Mouse (Mus musculus): Measurements from ENCODE around the gene Scg3. TPM values are rescaled to one million over a fixed set of nuclear protein-coding genes. Genes with fewer than 3 reads are reported as not detected.
A peak's percentile ranks its signal among the peaks of the same experiment; 100 is the strongest.

Scg3 gene
- total RNA-seq, 2 experiments from 2014 or later: 270 to 283 TPM

- DNase-seq (ENCODE audit: low spot score in 2 of 2): no peak
- Histone ChIP-seq H3K4me3 (no peak overlapping the region), H3K27ac (no peak overlapping the region)
- no peak for TF ChIP-seq CTCF (conservative IDR thresholded peaks at IDR 0.05)
Measured at GRCm38 (mm10) chr9:75618836-75619400, 64.9 kb downstream of the Scg3 start.

GRCm38 (mm10) chr9:75616560-75616959 lies 67.3 kb downstream of the Scg3 start:
- no peak for DNase-seq (ENCODE audit: low spot score in 2 of 2)
- H3K27ac ChIP-seq: no peak overlapping the region
- no peak for TF ChIP-seq CTCF (conservative IDR thresholded peaks at IDR 0.05)
- no peak overlapping the region for H3K4me3 ChIP-seq

DNA sequence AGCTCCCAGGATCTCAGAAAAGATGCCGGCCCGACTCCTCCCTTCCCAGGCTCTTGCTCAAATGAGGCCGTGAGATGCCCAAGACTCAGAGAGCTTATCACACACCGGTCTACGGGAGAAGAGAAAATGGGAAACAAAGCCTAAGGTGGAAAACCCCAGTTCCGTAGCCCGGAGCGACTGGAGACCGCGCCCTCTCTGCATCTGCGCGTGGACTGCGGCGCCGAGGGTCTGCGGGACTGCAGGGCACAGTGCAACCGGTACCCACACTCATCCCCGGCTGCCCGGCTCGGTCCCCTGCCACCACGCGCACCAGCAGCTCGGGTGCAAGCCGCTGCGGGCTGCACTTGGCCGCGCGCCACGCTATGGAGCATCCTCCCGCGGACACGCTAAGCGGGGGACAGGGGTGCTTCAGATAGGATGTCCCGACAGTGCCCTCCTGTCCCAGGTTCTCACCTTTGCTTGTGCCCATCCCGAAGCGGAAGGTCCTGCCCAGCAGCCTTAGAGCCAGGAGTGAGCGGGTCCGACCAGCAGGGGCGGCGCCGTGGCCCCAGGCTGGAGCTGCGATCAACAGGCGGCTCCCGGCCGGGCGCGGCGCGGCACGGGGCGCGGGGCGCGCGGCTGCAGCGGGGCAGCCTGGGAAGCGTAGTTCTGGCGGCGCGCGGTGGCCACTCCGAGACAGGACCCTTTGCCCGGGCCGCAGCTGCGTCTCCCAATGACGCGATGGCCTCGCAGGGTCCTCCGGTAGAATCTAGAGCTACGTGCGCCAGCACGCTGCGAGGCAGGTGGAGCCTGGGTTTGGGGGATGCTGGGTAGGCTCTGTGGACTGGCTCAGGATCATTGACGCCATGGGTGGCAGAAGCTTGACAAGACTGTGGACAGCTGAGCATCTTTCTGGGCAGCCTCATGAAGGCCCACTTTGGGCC lies 73.0 kb downstream of the Scg3 start, which contains the start of gene Tmod2:
TSS of gene Tmod2 (minus strand) at position 755 of the 923 bp plus-strand sequence.
- TF ChIP-seq CTCF (conservative IDR thresholded peaks at IDR 0.05): peak; percentile 48
- peak within 1 kb of the TSS; percentile 97 for H3K27ac ChIP-seq
- peak within 1 kb of the TSS; percentile 68 for H3K4me3 ChIP-seq
- peak; percentile 72 to 75 for DNase-seq (ENCODE audit: low spot score in 2 of 2)

DNA sequence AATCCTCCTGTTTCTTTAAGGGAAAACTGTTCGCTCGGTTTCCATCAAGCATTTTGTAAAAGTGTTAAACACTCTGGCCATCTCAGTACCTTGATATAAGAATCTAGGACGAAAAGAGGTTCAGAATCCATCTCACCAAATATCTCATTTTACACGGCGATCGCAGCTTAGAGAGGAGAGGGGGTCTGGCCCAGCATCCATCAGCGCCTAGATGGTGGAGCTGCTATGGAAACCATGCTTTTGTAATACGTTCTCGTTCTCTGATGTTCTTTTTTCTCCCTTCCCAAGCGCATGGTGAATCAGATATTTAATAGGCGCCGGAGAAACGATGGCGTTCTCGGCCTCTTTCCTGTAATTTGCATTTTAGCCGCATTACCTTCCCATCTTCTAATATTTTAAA lies 73.9 kb downstream of the Scg3 start:
- DNase-seq (ENCODE audit: low spot score in 2 of 2): no peak
- H3K27ac ChIP-seq: peak overlapping the region; percentile 97
- TF ChIP-seq CTCF (conservative IDR thresholded peaks at IDR 0.05): no peak
- peak overlapping the region; percentile 68 for H3K4me3 ChIP-seq

DNA sequence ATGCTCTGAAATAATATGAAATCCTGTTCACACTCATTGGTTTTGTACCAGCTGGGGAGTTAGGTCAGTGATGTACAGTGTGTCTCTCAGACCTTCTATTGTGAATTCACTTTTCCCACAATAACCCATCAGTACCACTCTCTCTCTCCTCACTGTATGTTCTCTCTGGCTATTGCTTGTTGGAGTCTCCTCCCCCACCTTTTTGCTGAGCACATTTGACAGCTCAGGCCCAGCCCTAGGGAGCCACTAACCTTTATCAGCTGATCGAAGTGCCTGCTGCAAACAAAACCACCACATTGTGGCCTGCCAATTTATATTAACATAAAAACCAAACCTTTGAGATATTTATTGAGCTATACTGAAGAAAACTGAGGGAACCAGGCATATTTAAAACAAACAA lies 74.4 kb downstream of the Scg3 start:
- DNase-seq (ENCODE audit: low spot score in 2 of 2): no peak
- Histone ChIP-seq H3K4me3 (peak overlapping the region; percentile 68), H3K27ac (peak overlapping the region; percentile 97)
- no peak for TF ChIP-seq CTCF (conservative IDR thresholded peaks at IDR 0.05)

GRCm38 (mm10) chr9:75607496-75607895 lies 76.4 kb downstream of the Scg3 start:
- no peak overlapping the region for H3K27ac ChIP-seq
- TF ChIP-seq CTCF (conservative IDR thresholded peaks at IDR 0.05): no peak
- H3K4me3 ChIP-seq: no peak overlapping the region
- no peak for DNase-seq (ENCODE audit: low spot score in 2 of 2)

GRCm38 (mm10) chr9:75601510-75601909 lies 82.3 kb downstream of the Scg3 start:
- no peak for TF ChIP-seq CTCF (conservative IDR thresholded peaks at IDR 0.05)
- no peak for DNase-seq (ENCODE audit: low spot score in 2 of 2)
- peak overlapping the region; percentile 92 for H3K27ac ChIP-seq
- no peak overlapping the region for H3K4me3 ChIP-seq

DNA sequence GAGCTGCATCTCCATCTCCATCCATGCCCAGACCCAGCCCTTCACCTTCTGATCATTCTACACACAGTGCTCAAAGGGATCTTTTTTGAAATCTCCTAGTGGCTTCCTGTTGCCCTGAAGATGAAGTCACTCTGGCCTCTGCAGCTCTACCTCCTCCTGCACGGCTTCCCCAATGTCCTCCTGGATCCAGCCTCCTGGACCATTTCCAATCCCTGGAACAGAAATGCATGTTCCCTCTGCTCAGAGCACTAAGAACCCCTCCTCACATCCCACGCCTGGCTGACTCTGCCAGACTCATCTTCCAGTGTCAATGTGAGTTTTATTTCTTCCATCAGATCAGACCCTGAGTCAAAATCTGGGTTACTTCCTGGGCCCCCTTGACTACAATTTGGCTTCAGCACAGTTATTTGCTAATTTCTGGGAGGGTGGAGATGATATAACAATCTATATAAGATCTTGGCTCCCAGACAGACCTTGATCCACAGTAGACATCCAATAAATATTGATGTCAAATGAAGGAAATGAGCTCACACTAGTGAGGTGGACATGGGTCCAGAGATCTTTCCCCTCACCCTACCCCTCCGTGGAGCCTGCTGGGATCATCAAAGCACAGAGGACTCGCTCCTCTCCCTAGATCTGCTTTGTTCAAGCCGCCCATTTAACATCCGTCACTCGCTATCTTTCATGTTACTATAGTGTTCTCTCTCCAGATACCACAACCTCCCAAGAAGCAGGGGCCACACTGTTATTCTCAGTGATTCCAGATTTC lies 83.5 kb downstream of the Scg3 start:
- peak; percentile 57 to 70 for DNase-seq (ENCODE audit: low spot score in 2 of 2)
- H3K4me3 ChIP-seq: no peak overlapping the region
- peak overlapping the region; percentile 92 for H3K27ac ChIP-seq
- no peak for TF ChIP-seq CTCF (conservative IDR thresholded peaks at IDR 0.05)

GRCm38 (mm10) chr9:75599191-75599841 lies 84.5 kb downstream of the Scg3 start:
- Histone ChIP-seq H3K27ac (peak overlapping the region; percentile 92), H3K4me3 (no peak overlapping the region)
- DNase-seq (ENCODE audit: low spot score in 2 of 2): peak; percentile 48 to 81
- TF ChIP-seq CTCF (conservative IDR thresholded peaks at IDR 0.05): peak; percentile 68

- peak in 1 of 2 experiments; percentile 22 for DNase-seq (ENCODE audit: low spot score in 2 of 2)
- TF ChIP-seq CTCF (conservative IDR thresholded peaks at IDR 0.05): no peak
- Histone ChIP-seq H3K4me3 (peak overlapping the region; percentile 29; the same call in 1 of the 2 replicates), H3K27ac (peak overlapping the region; percentile 92)
Measured at GRCm38 (mm10) chr9:75597596-75597995, 86.3 kb downstream of the Scg3 start.

GRCm38 (mm10) chr9:75597036-75597435 lies 86.8 kb downstream of the Scg3 start:
- H3K4me3 ChIP-seq: peak overlapping the region; percentile 29; the same call in 1 of the 2 replicates
- peak overlapping the region; percentile 92 for H3K27ac ChIP-seq
- DNase-seq (ENCODE audit: low spot score in 2 of 2): no peak
- no peak for TF ChIP-seq CTCF (conservative IDR thresholded peaks at IDR 0.05)

DNA sequence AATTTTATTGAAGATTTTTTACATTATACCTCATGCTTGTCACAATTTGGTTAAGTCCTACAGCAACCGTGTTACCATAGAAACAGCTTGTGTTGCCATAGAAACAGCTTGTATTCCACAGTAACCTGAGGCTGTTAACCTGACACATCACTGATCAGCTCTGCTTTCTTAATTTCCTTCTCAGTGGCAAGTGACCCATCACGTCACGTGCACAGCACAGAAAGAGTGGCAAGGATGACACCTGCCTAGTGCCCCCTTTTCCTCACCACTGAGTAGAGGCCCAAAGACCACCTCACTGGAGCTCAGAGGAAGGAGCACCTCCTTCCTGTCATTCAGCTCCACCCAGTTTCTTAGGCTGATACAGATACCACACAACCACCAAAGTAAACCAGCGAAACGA lies 90.4 kb downstream of the Scg3 start:
- TF ChIP-seq CTCF (conservative IDR thresholded peaks at IDR 0.05): no peak
- no peak overlapping the region for H3K4me3 ChIP-seq
- peak overlapping the region; percentile 62 for H3K27ac ChIP-seq
- DNase-seq (ENCODE audit: low spot score in 2 of 2): peak; percentile 43 to 45

Other genes with a start within 250 kb of the Scg3 start
- gene Leo1, start 242.5 kb downstream of the Scg3 start, total RNA-seq (2021): 10 to 100 TPM; 24.1 to 24.3 TPM
- 10 to 100 TPM; 37.6 to 40.5 TPM for gene Tmod3, start 124.4 kb downstream of the Scg3 start, total RNA-seq (2021)
- 100 to 1,000 TPM; 376 to 380 TPM for gene Tmod2, start 72.7 kb downstream of the Scg3 start, total RNA-seq (2021)
- 10 to 100 TPM; 56.6 to 60.3 TPM for gene Lysmd2, start 58.3 kb downstream of the Scg3 start, total RNA-seq (2021)
- 1 to 10 TPM in 1 of 2 experiments, under 1 TPM in 1; 0.81 to 1.2 TPM for gene Bmp5, start 91.3 kb upstream of the Scg3 start, total RNA-seq (2021)

Measured in layer of hippocampus, adult 2 months (tissue).